Mouse (Mus musculus) right cerebral cortex, postnatal 4 days (tissue): ENCODE results near the gene Gper1.
A peak's percentile ranks its signal among the peaks of the same experiment; 100 is the strongest.

ENCODE experiments used
- DNase-seq: peaks from one replicate; pipeline ENCODE4 v3.0.0-alpha.2; 2022

Gene Gper1

GRCm38 (mm10) chr5:139391309-139391990, 31.5 kb upstream of the Gper1 start:
- no peak for DNase-seq

- no peak for DNase-seq
Observed at GRCm38 (mm10) chr5:139392219-139393196, 30.4 kb upstream of the Gper1 start.

GRCm38 (mm10) chr5:139393197-139393588, 29.8 kb upstream of the Gper1 start:
- DNase-seq = no peak

GRCm38 (mm10) chr5:139394399-139394798, 28.6 kb upstream of the Gper1 start:
- DNase-seq = no peak

GRCm38 (mm10) chr5:139395528-139395927, 27.4 kb upstream of the Gper1 start:
- no peak for DNase-seq

GRCm38 (mm10) chr5:139397359-139397916, 25.5 kb upstream of the Gper1 start:
- DNase-seq = no peak

GRCm38 (mm10) chr5:139397959-139398753, 24.8 kb upstream of the Gper1 start:
- peak; percentile 89 for DNase-seq

GRCm38 (mm10) chr5:139398786-139399185, 24.2 kb upstream of the Gper1 start:
- no peak for DNase-seq

GRCm38 (mm10) chr5:139399991-139400390, 23.0 kb upstream of the Gper1 start:
- DNase-seq = no peak

- DNase-seq = no peak
Observed at GRCm38 (mm10) chr5:139402106-139402505, 20.8 kb upstream of the Gper1 start.

GRCm38 (mm10) chr5:139403692-139404260, 19.2 kb upstream of the Gper1 start:
- no peak for DNase-seq

- DNase-seq = no peak
Observed at GRCm38 (mm10) chr5:139404801-139405401, 18.1 kb upstream of the Gper1 start, which contains the start of gene C130050O18Rik. C130050O18Rik (plus strand) TSS chr5:139405280.

- no peak for DNase-seq
Observed at GRCm38 (mm10) chr5:139405478-139405877, 17.5 kb upstream of the Gper1 start.

GRCm38 (mm10) chr5:139405953-139406352, 17.0 kb upstream of the Gper1 start:
- no peak for DNase-seq

GRCm38 (mm10) chr5:139407121-139407885, 15.6 kb upstream of the Gper1 start:
- DNase-seq = no peak

- no peak for DNase-seq
Observed at GRCm38 (mm10) chr5:139408511-139408910, 14.4 kb upstream of the Gper1 start.

GRCm38 (mm10) chr5:139409412-139409811, 13.5 kb upstream of the Gper1 start:
- DNase-seq = no peak

- no peak for DNase-seq
Observed at GRCm38 (mm10) chr5:139410056-139410455, 12.9 kb upstream of the Gper1 start.

- DNase-seq = no peak
Observed at GRCm38 (mm10) chr5:139411117-139411516, 11.8 kb upstream of the Gper1 start.

GRCm38 (mm10) chr5:139411665-139412314, 11.2 kb upstream of the Gper1 start:
- no peak for DNase-seq

- no peak for DNase-seq
Observed at GRCm38 (mm10) chr5:139413545-139413944, 9.4 kb upstream of the Gper1 start.
